Mouse (Mus musculus) heart, postnatal 0 days (tissue): ENCODE results near the gene Slc25a21.

ENCODE experiments used
- CTCF ChIP-seq: IDR thresholded peaks from 2 replicates; pipeline ENCODE4 v1.5.1; 2016; ENCODE audit warnings: antibody characterized with exemption, control low read depth, low read depth
- EP300 ChIP-seq: IDR thresholded peaks from 2 replicates; pipeline ENCODE4 v1.6.1; 2016; ENCODE audit warnings: antibody characterized with exemption, low read depth

- TF ChIP-seq CTCF (no peak), EP300 (no peak)
These were observed 389.8 kb downstream of the Slc25a21 start for GRCm38 (mm10) chr12:56807483-56807882.
